Mouse (Mus musculus) left cerebral cortex, adult 8-10 months (tissue): ENCODE measurements around the gene Iqcf6. TPM values are rescaled to one million over a fixed set of nuclear protein-coding genes. Genes with fewer than 3 reads are reported as not detected.
"Not testable (repeated sequence)": the region's sequence is repeated elsewhere in the genome, so short reads cannot be mapped to it uniquely, and the experiment has no call there.

Source experiments
- DNase-seq, 2 experiments: peaks; one replicate each; pipeline ENCODE4 v3.0.0; 2022; ENCODE audit warnings: low spot score in 2 of 2
- total RNA-seq, 4 experiments: library from RNA; stranded (reverse); gene quantifications; 2 replicates each; pipeline ENCODE4 v1.2.4; 2022

The Iqcf6 gene
- total RNA-seq: not detected

DNA sequence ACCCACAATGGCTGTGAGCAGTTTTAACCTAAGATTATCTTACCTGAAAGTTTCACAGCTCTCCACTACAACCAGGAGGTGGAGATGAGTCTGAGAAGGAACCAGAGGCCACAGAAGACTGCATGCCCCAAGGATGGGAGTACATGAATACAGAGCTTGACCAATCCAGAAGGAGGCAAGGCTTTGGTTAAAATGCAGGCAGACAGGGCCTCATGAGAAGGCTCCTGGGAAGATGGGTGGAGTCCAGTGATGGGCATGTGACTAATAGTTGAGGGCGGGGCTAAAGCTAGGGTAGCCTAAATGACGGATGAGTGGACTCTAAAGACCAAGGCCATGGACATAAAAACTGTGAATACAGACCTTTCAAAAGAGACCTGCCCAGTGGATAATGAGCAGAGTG is at the start of gene Iqcf6:
Gene Iqcf6, plus strand, starts transcription at position 301 of the 400 bp plus-strand sequence.
- DNase-seq: no peak

DNA sequence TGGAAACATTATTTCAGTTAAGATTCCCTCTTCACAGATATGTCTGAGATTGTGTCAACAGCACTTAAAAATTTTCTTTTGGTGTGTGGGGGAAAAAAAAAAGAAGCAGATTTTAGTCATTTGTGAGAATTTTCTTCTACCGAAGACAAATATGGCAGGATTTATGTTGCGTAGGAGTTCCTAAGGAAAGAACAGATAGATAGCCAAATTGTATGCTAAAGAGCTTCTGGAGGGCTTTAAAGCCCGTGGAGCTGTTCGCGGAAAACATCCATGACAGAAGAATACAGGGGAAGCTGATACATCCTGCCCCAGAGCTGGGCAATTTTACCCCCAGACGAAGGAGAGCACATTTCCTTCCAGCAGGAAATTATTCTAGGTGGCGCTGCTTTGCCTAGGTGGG is 46.4 kb upstream of the Iqcf6 start:
- no peak for DNase-seq

DNA sequence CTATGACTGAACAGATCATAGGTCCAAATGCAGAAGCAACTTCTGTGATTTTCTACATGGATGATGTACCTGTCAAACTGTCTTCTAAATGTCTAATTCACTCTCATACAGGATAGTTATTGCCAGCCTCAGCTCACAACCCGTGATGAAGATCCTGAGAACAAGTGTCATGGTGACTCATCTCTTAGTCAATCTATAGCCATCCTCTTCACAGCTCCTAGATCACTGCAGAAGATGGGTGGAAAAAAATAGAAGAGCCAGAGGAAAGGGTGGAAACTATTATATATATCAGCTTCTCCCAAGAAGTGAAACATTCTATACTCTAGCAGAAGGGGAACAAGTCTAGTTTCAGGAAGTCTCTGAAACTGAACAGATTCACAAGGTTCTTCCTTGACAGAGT is 43.8 kb upstream of the Iqcf6 start:
- DNase-seq: no peak

DNA sequence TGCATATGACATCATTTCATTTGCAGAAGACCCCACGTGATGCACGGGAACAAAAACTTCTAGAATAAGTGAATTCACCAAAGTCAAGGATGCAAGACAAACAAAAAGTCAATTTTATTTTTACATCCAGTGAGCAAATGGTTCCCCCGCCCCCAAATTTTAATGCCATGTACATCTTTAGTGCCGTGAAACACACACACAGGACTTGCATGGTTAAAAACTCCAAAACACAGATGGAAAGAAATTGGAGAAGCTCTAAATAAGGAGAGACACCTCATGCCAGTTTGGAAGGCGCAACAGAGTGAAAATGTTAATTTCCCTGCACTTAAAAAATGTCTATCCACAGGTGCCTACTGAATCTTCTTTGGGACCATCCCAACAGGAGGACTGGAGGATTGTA is 34.2 kb upstream of the Iqcf6 start:
- DNase-seq: no peak

DNA sequence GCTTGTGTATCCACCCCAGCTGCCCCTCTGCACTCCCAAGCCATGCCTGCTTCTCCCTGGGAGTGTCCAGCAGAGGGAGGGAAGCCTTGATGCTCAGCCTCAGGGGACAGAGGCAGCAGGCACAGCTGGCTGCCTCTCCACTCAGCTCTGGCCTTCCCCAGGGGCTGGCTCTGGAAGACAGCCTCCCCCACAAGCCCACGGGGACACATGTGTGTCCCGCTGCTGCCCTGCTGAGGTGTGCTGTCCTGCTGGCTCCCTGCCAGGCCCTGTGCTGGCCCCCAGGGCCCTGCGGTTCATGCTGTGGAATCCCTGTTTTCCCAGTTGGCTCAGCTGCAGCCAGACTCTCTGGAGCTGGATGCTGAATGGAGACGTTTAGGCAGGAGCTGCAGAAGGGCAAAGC is 31.0 kb upstream of the Iqcf6 start:
- DNase-seq: not testable (repeated sequence)

DNA sequence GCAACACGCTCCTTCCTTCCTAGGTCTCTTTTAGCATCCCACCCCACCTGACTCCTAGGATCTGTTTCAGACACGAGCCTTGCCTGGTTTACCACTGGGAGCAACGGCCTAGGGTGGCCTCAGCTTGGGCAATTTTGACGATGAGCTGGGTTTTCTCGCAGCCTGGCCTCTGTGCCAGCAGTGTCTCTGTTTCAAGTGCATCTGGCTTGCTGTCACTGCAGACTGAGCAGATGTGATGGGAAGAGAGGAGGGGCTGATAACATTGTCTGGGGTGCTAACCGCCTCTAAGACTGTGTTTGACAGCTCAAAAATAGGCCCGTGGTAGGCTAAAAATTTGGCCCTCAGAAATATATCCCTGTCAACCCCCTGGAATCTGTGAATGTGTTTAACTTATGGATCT is 30.5 kb upstream of the Iqcf6 start:
- peak in 1 of 2 experiments; percentile 58 for DNase-seq

DNA sequence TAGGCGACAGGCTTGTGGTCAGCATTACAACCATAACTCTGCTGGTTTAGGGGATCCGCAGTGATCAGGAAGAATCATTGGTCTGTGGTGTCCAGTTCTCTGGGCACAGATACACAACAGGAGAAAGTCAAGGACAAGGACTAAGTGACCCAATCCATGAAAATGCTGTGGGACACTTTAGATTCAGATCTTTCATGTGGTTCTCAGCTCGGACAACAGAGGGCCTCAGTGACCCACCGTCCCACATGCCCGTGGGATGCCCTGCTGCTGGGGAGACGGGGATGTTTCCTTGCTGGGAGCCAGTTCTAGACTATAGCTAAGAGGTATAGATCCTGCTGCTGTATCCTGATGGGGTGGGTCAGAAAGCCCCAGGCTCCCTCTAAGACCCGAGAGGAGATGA is 27.9 kb upstream of the Iqcf6 start:
- no peak for DNase-seq

DNA sequence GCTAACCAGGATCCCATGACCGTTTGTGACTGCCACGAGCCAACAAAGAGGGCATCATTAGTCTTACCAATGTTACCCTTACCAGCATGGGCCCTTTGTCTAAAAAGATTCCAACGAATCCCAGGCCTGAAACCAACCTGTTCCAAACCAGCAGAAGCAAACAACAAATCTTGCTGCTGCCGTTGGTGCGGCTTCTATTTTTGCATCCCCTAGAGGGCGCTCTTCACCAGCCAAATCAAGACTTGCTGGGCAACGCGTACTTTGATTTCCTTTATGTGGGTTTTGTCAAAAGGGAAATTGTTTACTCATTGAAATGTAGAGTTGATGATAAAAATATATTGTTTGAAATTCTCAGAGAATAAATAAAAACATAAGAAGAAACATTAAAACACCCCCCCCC is 25.8 kb upstream of the Iqcf6 start:
- peak in 1 of 2 experiments; percentile 25 for DNase-seq

DNA sequence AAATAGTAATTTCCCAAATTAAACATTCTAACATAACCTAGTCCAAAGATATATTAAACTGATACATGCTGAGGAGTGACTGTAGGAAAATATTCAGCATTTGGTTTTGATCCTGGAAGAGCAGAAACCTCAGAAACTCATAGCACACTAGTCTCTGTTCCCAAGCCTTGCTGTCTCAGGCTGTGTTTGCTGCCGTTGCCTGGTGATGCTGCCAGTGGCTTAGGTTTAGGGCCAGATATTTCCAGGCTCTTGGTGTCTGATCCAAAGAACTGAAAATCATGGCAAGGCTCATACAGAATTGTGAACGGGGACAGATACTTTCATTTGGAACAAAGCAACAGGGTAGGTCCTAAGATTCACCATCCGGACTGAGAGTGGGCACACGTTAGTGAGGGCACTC is 15.7 kb upstream of the Iqcf6 start:
- DNase-seq: no peak

DNA sequence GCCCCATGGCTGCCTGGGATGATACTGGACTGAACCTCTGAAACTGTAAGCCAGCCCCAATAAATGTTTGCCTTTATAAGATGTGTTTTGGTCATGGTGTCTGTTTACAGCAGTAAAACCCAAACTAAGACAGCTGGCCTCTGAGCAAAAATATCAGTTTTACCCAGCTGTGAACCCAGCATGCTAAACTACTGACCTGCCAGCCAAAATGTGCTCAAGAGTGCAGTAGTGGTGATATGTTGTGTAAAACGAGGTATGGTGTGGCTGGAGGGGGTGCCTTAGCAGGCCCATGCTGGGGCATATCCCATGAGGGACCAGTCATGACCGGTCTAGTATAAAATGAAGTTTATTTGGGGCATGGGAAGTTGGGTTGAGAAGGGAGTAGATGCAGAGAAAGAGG is 12.4 kb upstream of the Iqcf6 start:
- no peak for DNase-seq

DNA sequence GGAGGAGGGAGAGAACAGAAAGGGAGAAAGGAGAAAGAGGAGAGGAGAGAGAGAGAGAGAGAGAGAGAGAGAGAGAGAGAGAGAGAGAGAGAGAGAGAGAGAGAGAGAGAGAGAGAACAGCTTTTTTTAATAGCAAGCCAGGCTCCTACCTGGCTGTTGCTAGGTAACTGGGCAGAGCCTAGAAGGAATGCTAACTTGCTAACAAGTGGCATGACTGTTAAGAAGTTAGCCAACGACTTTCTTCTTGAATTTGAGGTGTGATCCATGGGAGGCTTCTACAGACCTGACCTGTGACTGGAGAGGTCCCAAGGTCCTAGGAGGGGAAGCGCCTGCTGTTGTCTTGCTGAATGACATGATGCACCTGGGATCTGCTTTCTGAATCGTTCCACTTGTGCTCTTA is 11.8 kb upstream of the Iqcf6 start:
- no peak for DNase-seq

DNA sequence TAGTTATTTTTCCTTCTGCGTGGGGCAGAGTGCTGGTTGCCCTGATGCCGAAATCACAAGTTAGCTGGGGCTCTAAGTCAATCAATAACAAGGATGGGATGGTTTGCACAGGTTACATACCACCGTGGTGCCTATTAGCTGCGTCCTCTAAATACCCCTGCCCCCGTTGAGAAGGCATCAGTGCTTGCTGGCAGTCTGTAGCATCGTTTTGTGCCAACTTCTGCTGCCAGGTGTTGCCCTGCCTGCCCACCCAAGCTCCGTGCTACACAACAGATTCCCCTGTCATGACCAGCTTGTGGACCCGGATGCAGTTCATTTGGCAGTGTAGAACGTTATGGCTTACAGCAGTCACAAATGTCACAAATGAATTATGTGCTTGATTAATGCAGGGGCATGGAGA is 10.1 kb upstream of the Iqcf6 start:
- no peak for DNase-seq

DNA sequence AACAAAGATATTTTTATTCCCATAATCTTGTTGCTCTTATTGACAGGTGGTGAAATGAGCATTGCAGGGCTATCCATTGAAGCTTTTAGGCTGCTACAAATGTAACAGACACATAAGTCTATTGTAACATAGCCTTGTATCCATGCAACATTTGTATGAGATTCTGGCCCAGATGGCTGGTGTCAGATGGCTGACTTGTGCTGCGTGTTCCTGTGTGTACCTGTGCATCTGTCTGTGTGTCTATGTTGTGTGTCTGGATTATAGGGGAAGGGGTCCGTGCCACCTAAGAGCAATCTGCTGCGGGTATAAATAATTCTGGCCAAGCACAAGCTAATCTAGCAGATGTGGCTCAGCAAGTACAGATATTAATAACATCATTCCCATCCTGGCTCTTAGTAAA is 8.9 kb upstream of the Iqcf6 start:
- no peak for DNase-seq

DNA sequence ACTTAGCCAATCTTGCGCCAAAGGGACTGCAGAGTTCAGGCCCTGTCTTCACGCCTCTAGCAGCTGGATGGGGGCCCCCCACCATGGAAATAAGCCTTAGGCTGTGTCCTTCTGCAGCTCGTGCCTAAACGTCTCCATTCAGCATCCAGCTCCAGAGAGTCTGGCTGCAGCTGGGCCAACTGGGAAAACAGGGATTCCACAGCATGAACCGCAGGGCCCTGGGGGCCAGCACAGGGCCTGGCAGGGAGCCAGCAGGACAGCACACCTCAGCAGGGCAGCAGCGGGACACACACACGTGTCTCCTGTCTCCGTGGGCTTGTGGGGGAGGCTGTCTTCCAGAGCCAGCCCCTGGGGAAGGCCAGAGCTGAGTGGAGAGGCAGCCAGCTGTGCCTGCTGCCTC is 1.4 kb downstream of the Iqcf6 start:
- not testable (repeated sequence) for DNase-seq

DNA sequence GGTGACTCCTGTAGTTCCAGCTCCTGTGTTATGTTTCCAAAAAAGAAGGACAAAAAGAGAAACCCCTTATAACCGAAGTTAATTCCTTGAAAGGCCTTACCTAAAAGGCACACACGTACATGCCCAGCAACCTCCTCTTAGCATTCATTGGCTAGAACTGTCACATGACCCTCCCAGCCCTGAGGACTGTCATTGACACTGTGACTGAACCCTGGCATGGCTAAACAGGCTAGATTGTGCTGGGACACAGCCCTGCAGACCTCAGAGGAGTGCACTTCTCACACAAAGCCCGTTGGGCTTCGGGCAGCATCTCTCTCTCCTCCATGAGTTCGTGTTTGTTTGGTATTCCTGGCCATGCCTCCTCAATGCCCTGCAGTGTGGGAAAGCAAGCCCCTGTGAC is 5.8 kb downstream of the Iqcf6 start:
- no peak for DNase-seq

DNA sequence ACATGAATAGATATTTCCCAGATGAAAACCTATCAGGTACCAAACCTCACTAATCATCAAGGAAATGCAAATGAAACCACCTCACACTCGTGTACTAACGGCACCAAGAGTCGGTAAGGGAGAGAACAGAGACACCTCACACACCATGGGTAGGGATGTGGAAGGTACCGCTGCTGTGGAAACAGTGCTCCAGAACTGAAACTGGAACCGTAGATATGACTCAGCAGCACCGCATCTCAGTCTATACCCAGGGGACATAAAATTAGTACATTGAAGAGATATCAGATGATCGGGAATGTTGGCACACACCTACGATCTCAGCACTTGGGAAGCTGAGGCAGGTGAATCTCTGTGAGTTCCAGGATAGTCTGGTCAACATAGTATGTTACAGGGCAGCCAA is 11.8 kb downstream of the Iqcf6 start:
- no peak for DNase-seq

DNA sequence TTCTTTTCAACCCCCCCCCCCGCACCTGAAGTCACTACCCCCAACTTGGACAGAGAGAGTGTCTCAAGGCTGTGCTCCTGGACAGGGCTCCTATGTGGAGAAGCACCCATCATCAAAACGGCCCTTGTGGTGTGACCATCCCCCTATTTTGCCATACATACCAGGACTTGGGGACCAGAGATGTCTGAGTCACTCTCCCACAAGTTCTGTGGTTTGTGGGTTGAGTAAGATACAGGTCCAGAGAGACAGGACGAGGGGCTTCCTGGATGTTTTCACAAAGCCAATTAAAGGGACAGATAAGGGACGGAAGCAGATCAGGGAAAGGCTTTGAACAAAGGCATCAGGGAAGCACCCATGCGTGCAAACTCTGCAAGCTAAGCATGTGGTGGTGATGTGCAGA is 15.0 kb downstream of the Iqcf6 start:
- no peak for DNase-seq

DNA sequence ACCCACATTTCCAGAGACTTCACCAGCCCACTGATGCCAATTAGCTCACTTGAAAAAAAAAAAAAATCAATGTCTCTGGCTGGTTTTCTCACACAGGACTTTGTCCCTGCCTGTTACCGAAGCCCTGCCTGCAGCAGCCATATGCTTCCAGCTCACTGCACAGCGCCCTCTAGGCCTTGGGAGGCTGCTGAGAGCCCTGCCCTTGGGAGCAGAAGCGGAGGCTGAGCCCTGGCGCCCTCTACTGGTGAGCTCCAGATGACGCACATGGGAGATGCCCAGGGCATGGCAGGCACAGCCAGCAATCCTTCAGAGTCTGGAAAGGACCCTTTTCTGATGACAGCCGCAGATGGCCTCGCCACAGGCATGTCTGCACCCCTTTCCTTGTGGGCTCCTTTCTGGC is 16.7 kb downstream of the Iqcf6 start:
- no peak for DNase-seq

DNA sequence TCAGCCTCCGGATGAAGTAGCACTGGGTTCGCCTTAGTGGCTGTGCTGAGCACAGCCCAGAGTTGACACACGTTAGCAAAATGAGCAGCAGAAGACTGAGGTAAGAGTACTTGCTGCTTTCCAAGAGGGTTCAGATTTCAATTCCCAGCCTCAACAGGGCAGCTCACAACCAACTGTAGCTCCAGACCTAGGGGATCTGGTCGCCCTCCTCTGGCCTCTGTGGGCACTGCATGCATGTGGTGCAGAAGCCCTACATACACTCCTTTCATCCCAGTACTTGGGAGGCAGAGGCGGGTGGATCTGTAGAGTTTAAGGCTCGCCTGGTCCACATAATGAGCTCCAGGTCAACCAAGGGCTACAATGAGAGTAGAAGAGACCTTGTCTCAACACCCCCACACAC is 17.4 kb downstream of the Iqcf6 start:
- DNase-seq: no peak

DNA sequence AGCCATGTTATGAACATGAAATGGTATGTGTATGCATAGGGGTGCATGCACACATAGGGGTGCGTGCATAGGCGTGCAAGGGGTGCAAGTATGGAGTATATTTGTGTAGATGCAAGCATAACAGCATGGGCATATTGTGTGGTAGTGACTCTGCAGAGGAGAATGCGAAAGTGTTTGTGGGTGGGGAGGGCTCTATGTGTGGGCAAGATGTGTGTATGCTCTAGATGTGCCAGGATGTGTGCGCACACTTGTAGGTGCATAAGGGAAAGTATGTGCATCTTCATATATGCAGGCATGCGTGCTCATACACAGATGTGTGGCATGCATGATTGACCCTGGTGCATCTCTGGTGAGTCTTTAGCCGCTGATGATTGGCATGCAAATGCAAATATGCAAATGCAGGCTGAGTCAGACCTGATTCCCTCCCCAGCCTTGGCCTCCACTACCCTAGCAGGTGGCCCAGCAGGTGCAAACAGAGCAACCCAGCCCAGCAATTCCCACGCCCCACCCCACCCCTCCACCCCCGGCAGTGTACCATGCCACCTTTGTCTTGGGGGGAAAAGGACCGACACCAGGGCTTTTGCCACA is 19.4 kb downstream of the Iqcf6 start:
- no peak for DNase-seq

DNA sequence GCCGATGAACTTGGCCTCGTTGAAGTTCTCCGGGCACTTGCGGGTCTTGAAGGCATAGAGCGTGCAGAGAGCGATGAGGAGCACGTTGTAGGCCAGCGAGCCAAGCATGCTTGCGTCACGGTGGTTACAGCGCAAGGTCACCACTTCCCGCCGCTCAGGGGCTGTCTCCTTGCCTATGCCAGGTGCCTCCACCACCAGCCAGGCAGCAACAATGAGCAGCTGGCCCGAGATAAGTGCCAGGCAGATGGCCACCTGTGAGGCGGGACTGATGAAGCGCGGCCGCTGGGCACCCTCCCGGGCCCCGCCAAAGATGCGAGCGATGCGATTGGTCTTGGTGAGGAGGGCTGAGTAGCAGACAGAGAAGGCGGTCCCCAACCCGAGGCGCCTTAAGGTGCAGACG is 20.8 kb downstream of the Iqcf6 start:
- no peak for DNase-seq

DNA sequence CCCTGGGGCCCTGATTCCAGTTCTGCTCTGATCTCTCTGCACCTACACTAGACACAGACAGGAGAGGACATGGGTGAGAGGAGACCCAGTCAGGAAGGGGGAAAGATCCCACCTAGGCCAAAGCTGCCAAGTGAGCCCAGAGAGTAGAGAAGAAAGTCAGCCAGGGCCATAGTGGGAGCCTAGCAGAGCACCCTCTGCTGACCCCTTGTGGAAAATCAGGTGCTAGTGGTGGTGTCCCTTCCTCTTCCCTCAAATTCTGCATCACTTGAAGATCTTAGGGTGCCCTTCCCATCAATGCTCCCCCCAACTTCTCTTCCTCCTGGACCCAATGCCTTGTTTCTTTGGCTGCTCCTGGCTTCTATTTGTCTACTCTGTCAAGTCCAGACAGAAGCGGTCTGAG is 26.3 kb downstream of the Iqcf6 start:
- no peak for DNase-seq

DNA sequence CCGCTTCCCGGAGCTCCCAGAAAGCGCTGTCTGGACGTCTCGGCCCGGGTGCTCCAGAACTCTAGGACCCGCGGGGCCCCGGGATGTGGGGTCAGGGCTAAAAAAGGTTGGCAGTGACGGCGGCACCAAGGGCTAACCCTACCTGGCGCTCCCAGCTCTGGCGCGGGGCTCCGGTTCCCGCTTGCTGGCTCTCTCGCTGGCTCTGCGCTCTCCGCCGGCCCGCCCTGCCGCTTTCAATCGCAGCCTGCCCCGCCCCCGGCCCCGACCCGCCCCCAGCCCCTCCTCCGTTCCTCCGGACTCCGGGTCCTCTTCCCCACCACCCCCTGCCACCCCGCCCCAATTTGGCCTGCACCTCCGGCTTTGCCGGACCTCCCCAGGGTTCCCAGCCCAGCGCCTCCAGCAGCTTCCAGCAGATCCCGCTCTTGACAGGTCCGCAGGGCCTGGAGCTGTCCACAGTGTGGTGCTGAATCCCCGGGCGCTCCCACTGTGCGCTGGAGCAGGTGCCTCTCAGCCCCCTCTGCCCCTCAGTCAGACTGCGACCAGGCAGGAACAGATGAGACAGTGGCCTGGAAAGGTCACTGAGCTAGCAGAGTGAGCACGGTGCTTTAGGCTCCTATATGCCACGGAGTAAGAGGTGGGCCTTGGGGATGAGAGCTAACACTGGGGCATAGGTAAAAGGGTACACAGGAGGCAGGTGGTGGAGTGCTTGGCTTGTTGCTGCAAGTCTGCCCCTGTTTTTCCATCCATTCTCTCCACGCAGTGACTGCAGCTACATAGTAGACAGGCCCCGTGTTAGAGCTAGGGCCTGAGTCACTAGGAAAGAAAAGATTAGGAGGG is 29.7 kb downstream of the Iqcf6 start, which contains the start of gene Grm2:
Gene Grm2, minus strand, starts transcription at position 199 of the 837 bp plus-strand sequence.
- no peak for DNase-seq
